Mouse (Mus musculus) erythroblast, embryonic 14.5 days (primary cell): Measurements from ENCODE around the gene Ptpn7.

Experiments
- GATA1 ChIP-seq: IDR thresholded peaks from 2 replicates; pipeline ENCODE4 v1.6.1; 2012; ENCODE audit warnings: low read length, inconsistent platforms, mixed read lengths
- TAL1 ChIP-seq: IDR thresholded peaks from 3 replicates; pipeline ENCODE4 v1.6.1; 2012; ENCODE audit warnings: low read length, inconsistent platforms, mixed read lengths

DNA sequence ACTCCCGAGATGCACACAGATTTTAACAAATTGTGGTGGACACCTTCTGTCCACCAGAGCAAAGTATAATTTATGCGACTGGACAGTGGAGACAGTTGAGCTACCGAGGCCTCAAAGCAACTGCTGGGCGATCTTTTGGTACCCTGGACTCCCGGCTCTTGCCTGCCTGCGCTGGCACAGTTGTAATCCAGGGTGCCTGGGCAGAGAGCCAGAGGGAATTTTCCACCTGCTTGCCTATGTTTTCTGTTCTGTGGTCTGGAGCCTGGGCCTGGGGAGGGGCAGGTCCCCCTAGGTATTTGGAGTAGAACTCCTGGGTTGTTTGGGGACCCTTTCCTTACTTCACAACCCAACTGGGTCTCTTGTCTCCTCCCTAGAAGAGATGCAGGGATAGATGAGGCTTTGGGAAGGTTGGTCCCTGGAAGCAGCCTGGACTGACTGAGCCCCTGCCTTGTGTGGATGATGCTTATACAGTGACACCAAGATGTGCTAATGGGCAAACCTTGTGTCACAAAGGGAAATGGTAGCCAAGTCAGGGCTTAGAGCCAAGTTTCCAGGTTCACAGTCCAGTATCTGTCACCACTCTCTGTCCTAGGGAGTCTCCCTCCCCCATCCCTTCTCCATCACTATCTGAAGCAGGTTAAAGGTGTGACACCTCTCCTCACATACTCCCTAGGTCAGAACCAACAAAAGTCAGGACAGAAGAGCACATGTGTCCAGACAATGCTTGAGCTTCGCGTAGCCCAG is 49.6 kb downstream of the Ptpn7 start:
- TF ChIP-seq TAL1 (no peak), GATA1 (no peak)
